Mouse (Mus musculus): Measurements from ENCODE around the gene Ldb2. TPM values are rescaled to one million over a fixed set of nuclear protein-coding genes. Genes with fewer than 3 reads are reported as not detected.

The Ldb2 gene
- total RNA-seq, 2 experiments from 2014 or later: not detected

GRCm38 (mm10) chr5:44667383-44667782 is 132.1 kb downstream of the Ldb2 start:
- ATAC-seq (replicated peaks; ENCODE audit: low FRiP score, low TSS enrichment, poor library complexity, severe bottlenecking): no peak

DNA sequence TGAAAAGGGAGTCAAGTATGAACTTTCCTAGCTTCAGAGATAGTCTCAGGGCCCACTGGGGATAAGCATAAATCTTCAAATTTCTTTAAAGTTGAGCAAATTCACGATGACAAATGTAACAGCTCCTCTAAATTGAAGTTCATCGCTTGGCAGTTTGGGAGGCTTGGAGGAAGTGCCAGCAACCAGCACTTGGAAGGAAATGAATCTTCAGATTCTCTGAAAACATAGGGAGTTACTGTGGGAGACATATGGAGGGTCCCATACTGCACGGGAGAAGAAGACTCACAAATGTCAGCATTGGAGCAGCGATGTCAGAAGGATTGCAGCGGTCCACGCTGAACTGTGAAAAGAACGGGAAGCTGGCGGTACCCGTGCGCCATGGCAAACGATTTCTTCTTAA is 139.8 kb downstream of the Ldb2 start:
- ATAC-seq (replicated peaks; ENCODE audit: low FRiP score, low TSS enrichment, poor library complexity, severe bottlenecking): no peak

DNA sequence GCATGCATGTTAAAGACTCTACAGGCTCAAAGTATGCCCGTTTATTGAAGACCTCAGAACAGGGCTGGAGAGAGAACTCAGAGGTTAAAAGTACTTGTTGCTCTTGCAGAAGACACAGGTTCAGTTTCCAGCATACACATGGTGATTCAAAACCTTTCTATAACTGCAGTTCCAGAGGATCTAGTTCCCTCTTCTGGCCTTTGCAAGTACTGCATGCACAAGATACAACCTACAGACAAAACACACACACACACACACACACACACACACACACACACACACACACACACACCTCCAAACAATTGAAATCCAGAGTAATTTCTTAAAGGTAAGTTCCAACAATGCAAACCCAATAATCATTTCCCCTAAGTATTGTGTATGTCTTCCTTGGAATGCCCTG is 142.8 kb downstream of the Ldb2 start:
- no peak for ATAC-seq (replicated peaks; ENCODE audit: low FRiP score, low TSS enrichment, poor library complexity, severe bottlenecking)

- ATAC-seq (replicated peaks; ENCODE audit: low FRiP score, low TSS enrichment, poor library complexity, severe bottlenecking): no peak
These were observed 145.1 kb downstream of the Ldb2 start for GRCm38 (mm10) chr5:44654403-44654802.

DNA sequence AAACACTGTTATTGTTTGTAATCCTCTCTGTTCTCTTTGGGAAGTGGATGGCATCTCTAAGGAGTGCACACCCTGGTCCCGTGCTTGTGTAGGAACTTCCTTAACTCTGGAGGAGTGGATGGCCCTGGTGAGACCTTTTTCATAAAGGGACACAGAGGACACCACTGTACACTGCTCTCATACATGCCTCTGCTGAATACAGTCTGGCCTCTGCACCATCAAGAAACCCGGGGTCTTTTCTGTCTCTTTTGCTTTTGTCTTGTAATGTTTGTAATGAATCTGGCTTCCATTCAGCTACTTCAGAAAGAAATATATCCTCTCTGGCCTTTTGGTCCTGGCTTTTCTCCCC is 152.7 kb downstream of the Ldb2 start:
- no peak for ATAC-seq (replicated peaks; ENCODE audit: low FRiP score, low TSS enrichment, poor library complexity, severe bottlenecking)

- no peak for ATAC-seq (replicated peaks; ENCODE audit: low FRiP score, low TSS enrichment, poor library complexity, severe bottlenecking)
These were observed 153.3 kb downstream of the Ldb2 start for GRCm38 (mm10) chr5:44645952-44646841.

DNA sequence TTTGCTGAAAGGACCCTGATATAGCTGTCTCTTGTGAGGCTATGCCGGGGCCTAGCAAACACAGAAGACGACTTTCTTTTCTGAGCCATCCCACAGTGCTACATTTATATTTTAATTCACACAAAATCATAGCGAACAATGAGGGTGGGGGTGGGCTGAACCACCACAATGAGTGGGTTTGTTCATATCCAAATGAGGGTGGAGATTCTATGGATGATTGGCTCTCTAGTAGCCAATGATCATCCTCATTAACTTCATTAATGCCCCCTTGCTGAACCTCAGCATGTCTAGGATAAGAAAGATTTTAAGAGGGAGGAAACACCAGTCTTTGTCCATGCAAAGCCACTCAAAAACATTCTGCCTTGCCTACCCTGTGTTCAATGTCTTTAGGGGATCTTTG is 156.4 kb downstream of the Ldb2 start:
- no peak for ATAC-seq (replicated peaks; ENCODE audit: low FRiP score, low TSS enrichment, poor library complexity, severe bottlenecking)

DNA sequence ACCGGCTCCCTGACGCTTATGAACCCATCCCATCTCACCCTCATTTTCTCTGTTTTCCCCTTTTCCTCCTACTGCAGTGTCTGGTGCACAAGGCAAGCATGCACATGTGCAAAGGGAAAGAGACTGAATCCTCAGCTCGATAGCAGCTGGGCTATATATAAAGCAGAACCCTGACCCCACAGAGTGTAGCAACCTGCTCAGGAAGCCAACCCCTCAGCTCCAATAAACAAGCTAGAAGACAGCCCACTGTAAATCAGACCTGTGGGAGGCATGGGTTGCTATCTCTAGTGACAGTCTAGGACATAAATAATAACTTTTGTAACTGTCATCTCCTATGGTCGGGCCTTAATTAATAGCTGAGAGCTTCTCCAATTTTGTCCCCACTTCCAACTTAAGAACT is 158.4 kb downstream of the Ldb2 start:
- ATAC-seq (replicated peaks; ENCODE audit: low FRiP score, low TSS enrichment, poor library complexity, severe bottlenecking): no peak

DNA sequence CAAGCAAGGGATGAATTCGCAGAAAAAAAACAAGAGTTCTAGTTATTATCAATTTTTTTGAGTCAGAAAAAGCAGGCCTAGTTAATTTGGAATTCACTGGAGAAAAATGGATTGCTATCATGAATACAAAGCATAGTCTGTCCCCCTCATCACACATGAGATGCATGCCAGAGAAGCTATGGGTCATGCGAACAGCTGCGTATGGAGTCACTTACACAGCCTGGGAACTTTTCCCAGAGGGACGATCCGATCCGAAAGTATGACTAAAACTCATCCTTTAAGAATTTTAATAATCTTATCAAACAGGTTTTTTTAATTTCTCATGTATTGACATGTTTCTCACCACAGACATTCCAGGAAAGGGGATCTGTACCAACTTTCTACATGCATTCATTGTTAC is 163.9 kb downstream of the Ldb2 start:
- no peak for ATAC-seq (replicated peaks; ENCODE audit: low FRiP score, low TSS enrichment, poor library complexity, severe bottlenecking)

DNA sequence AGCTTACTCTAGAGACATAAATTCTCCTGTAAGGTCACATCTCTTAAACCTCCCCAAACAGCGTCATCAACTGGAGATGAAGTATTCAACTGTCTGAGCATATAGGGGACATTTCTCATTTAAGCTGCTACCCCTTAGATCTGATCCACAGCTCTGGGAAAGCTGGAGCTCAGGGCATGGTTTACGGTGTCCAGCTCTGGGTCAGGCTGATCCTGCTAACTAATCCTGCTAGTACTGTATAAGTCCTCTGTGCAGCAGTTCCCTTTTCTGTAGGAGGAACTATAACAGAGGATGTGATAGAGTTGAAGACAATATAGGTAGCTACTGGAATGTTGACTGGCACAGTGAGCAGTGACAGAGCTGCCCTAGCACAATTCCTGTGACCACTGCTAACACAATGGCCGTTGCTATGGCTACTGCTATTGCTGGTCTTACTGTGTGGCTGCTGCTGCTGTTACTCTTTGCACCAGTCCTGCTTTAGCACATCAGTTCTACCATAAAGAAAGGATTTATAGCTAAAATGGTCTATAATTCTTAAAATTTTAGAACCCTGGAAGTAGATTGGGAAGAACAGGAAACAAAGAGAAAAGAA is 170.3 kb downstream of the Ldb2 start:
- ATAC-seq (replicated peaks; ENCODE audit: low FRiP score, low TSS enrichment, poor library complexity, severe bottlenecking): no peak

- no peak for ATAC-seq (replicated peaks; ENCODE audit: low FRiP score, low TSS enrichment, poor library complexity, severe bottlenecking)
These were observed 172.0 kb downstream of the Ldb2 start for GRCm38 (mm10) chr5:44627487-44627886.

GRCm38 (mm10) chr5:44626885-44627284 is 172.6 kb downstream of the Ldb2 start:
- ATAC-seq (replicated peaks; ENCODE audit: low FRiP score, low TSS enrichment, poor library complexity, severe bottlenecking): no peak

GRCm38 (mm10) chr5:44626114-44626513 is 173.4 kb downstream of the Ldb2 start:
- no peak for ATAC-seq (replicated peaks; ENCODE audit: low FRiP score, low TSS enrichment, poor library complexity, severe bottlenecking)

DNA sequence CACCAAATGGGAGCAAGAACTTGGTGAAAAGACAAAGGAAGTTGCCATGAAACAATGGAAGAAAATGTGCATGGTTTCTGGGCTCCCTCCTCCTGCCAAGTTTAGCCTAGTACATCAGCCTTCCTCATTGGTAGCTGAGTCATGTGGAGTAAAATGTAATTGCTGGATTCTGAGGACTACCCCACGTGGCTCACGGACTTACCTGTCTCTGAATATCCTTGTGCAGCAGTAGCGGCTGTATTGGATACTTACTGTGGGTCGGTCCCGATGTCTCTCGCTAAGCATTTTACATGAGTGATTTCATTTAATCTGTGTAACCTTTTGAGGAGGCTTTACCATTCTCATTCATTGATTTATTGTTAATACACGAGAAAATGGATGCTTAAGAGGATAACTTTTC is 183.8 kb downstream of the Ldb2 start:
- no peak for ATAC-seq (replicated peaks; ENCODE audit: low FRiP score, low TSS enrichment, poor library complexity, severe bottlenecking)

DNA sequence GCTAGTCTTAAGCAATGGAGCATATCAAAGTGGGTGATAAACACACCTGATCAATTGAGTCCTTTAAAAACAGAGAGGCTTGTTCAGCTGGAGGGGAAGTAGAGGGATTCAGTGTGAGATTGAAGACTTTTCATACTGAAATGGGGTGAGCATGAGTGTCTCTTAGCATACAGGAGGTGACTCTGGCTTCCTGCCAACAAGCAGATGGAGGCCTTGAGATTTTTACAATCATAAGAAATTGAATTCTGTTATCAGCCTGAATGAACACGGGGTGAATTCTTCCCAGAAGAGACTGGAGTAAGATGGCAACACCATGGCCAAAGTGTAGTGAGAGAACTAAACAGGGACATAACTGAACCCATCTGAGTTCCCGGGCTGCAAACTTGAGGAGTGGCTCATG is 190.6 kb downstream of the Ldb2 start:
- ATAC-seq (replicated peaks; ENCODE audit: low FRiP score, low TSS enrichment, poor library complexity, severe bottlenecking): no peak

DNA sequence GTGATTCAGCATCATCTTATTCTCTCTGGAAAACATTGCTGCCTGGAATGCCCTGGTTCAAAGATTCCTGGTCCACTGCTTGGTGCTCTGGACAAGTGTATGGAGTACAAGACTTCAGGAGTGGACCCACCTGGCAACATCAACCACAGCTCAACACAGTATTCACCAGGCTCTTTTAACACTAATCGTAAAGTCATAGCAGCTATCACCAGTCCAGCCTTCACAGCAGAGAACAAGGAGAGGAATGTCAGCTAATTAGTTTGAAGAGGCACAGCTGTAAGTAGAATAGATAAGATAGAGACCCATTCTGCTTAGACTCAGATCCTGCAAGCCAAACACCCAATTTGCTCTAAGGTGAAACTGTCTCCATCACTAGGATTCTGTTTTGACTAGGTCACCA is 198.1 kb downstream of the Ldb2 start:
- no peak for ATAC-seq (replicated peaks; ENCODE audit: low FRiP score, low TSS enrichment, poor library complexity, severe bottlenecking)

DNA sequence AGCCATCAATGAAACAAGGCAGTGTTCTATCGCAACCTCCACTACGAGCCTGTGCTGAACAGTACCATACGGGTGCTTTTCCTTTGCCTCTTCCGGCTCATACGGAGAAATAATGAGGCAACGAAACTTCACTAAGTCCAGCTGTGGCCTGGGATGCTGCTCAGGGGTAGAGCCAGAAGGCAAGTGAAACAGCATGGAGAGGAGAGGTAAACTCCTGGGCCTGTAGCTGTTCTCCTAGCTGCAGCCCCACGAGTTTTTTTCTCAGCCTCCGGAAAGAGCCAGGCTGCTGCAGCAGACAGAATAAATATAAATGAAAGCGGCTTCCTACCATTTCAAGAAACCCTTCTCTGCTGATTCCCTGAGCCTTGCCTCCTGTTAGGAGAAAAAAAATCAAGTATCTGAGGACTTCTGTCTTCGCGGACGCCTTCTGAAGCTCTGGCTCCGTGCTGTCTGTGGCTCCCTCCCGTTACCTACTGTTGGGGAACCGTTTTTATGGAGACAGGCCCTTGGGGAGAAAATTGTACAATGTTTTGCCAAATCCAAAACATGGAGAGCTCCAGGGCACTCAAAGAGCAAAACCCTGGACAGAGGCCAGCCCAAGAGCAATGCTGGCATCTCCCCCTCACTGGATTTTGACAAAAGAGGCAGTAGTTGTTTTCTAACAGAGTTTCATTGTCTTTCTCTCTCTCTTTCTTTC is 205.8 kb downstream of the Ldb2 start:
- ATAC-seq (replicated peaks; ENCODE audit: low FRiP score, low TSS enrichment, poor library complexity, severe bottlenecking): no peak

GRCm38 (mm10) chr5:44590750-44591149 is 208.7 kb downstream of the Ldb2 start:
- no peak for ATAC-seq (replicated peaks; ENCODE audit: low FRiP score, low TSS enrichment, poor library complexity, severe bottlenecking)

DNA sequence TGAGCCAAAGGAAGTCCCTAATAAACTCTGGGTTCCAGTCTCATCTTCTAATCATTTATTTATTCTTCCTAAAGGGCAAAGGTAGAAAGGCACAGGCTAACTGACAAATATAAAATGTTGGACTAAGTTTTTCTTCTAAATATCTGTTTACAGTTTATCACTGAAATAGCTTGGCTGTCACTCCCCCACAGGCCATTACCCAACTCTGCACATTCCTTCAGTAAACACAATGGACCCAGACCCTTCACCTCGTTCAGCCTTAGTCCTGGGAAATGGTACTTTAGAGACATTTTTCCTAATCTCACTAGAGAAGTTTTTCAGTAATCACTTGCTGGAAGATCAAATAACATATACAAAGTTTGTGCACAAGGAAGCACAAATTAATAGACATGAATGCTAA is 210.2 kb downstream of the Ldb2 start:
- no peak for ATAC-seq (replicated peaks; ENCODE audit: low FRiP score, low TSS enrichment, poor library complexity, severe bottlenecking)

GRCm38 (mm10) chr5:44586571-44586970 is 212.9 kb downstream of the Ldb2 start:
- no peak for ATAC-seq (replicated peaks; ENCODE audit: low FRiP score, low TSS enrichment, poor library complexity, severe bottlenecking)
